Mouse (Mus musculus): Measurements from ENCODE around the gene Ubr2.

Ubr2 gene

GRCm38 (mm10) chr17:46883107-46883506, 127.2 kb downstream of the Ubr2 start:
- no peak for DNase-seq (ENCODE audit: low read depth, low spot score)

- DNase-seq (ENCODE audit: low read depth, low spot score): no peak
Observed at GRCm38 (mm10) chr17:46881728-46882127, 128.6 kb downstream of the Ubr2 start.

- DNase-seq (ENCODE audit: low read depth, low spot score): no peak
Observed at GRCm38 (mm10) chr17:46880322-46880721, 130.0 kb downstream of the Ubr2 start.

- DNase-seq (ENCODE audit: low read depth, low spot score): no peak
Observed at GRCm38 (mm10) chr17:46879841-46880311, 130.5 kb downstream of the Ubr2 start.
